Mouse (Mus musculus) CH12.LX (cell line): Measurements from ENCODE around the gene Map4k1.

Experiments used
- BHLHE40 ChIP-seq: IDR thresholded peaks from 2 replicates; pipeline ENCODE4 v1.6.1; 2011; ENCODE audit warnings: mild to moderate bottlenecking, low read depth, low read length, improper control_type of control experiment
- CTCF ChIP-seq, 2 experiments: IDR thresholded peaks in 1 of 2; conservative IDR thresholded peaks in 1 of 2; 2 replicates each; pipeline ENCODE4 v1.5.1; 2011 to 2012; ENCODE audit warnings: low read depth in 2 of 2, low read length in 2 of 2, improper control_type of control experiment in 1 of 2, inconsistent platforms in 1 of 2, mild to moderate bottlenecking in 1 of 2, moderate library complexity in 1 of 2
- MAX ChIP-seq: IDR thresholded peaks from 2 replicates; pipeline ENCODE4 v1.6.1; 2011; ENCODE audit warnings: low read length, improper control_type of control experiment
- POLR2AphosphoS2 ChIP-seq: IDR thresholded peaks from 2 replicates; pipeline ENCODE4 v1.6.1; 2011; ENCODE audit warnings: low read depth, low read length, improper control_type of control experiment
- ZC3H11A ChIP-seq: IDR thresholded peaks from 2 replicates; pipeline ENCODE4 v1.6.1; 2012; ENCODE audit warnings: low read depth, mild to moderate bottlenecking, inconsistent platforms, low read length, improper control_type of control experiment
- ZNF384 ChIP-seq: IDR thresholded peaks from 2 replicates; pipeline ENCODE4 v1.6.1; 2012; ENCODE audit warnings: low read depth, low read length, improper control_type of control experiment, inconsistent platforms

- no peak for TF ChIP-seq ZNF384
- TF ChIP-seq CTCF (conservative IDR thresholded peaks at IDR 0.05 in 1 of 2, IDR thresholded peaks at IDR 0.05 in 1 of 2; ENCODE audit: low read depth in 2 of 2, low read length in 2 of 2) = no peak
- TF ChIP-seq ZC3H11A = no peak
- TF ChIP-seq MAX = no peak
- TF ChIP-seq BHLHE40 = no peak
- no peak for TF ChIP-seq POLR2AphosphoS2
Observed at GRCm38 (mm10) chr7:28952786-28953185, 29.1 kb upstream of the Map4k1 start.
